In genomic region chr3:88635506-88636275, GRCm38 (mm10) we compare ENCODE assay signal across 22 mouse cellular contexts. TPM values are rescaled to one million over a fixed set of nuclear protein-coding genes. Genes with fewer than 3 reads are reported as not detected.
DNase-seq lines count a peak whose midpoint lies in the region; TF ChIP-seq lines count a peak whose summit lies in the region.
"Had no signal": no experiment of that assay in that cellular context is flagged by ENCODE, and none has a peak within 500 bp of the region (broad histone marks: within the 10 kb centered on the region; RNA-seq: fewer than 3 reads in every experiment).

No protein-coding gene starts in this region.

- TF ChIP-seq CTCF in gastrocnemius, adult 2 months (IDR thresholded peaks at IDR 0.05), result no peak
- no peak for TF ChIP-seq CTCF in layer of hippocampus, adult 2 months (conservative IDR thresholded peaks at IDR 0.05)
- TF ChIP-seq CTCF in kidney, adult 2 months (conservative IDR thresholded peaks at IDR 0.05; ENCODE audit: insufficient read depth, insufficient read length, low read depth, low read length), result no peak

- no peak for DNase-seq in gastrocnemius, adult 2 months
- DNase-seq in gastrocnemius, postnatal 4 days (ENCODE audit: low spot score in 2 of 2), result no peak
- no peak for DNase-seq in layer of hippocampus, adult 2 months (ENCODE audit: low spot score in 2 of 2)
- no peak for DNase-seq in layer of hippocampus, postnatal 14 days (ENCODE audit: low spot score in 2 of 2)
- peak; percentile 65 for DNase-seq in kidney, adult 2 months
- no peak for DNase-seq in spleen, adult 18-20 months
- DNase-seq in thymus, postnatal 10 days (ENCODE audit: low spot score in 2 of 2), result no peak
- DNase-seq: adrenal gland, postnatal 25 days; cerebellum, postnatal 25 days; gastrocnemius, postnatal 10 days; liver, postnatal 0 days; midbrain, embryonic 14.5 days; retina, postnatal 1 day had no signal

- peak overlapping the region; percentile 53 for H3K27ac ChIP-seq in gastrocnemius, adult 2 months
- H3K27ac ChIP-seq in layer of hippocampus, adult 2 months, result peak overlapping the region; percentile 39; the same call in 1 of the 2 replicates
- no peak overlapping the region for H3K27ac ChIP-seq in kidney, adult 2 months (ENCODE audit: insufficient read depth, low read depth, low read length)
- H3K27ac ChIP-seq: embryonic facial prominence, embryonic 12.5 days; forebrain, embryonic 13.5 days; hindbrain, embryonic 13.5 days; macrophage; neural tube, embryonic 12.5 days had no signal

- H3K4me2 ChIP-seq in myocyte (ENCODE audit: low read depth), result peak overlapping the region; percentile 32
- H3K4me2 ChIP-seq: embryonic facial prominence, embryonic 12.5 days; forebrain, embryonic 13.5 days; hindbrain, embryonic 13.5 days; neural tube, embryonic 12.5 days had no signal

- intact Hi-C loops in gastrocnemius, adult 2 months (cut with DNase I), result no loop called here

- H3ac ChIP-seq in myocyte (ENCODE audit: control insufficient read depth, insufficient read length), result no peak overlapping the region

- WGBS in kidney, adult 2 months, result 69% methylated on average over 19 of the region's 19 CpGs

- no peak for TF ChIP-seq POLR2A in kidney, adult 2 months (IDR thresholded peaks at IDR 0.05; ENCODE audit: low read depth, low read length)
- no peak for TF ChIP-seq POLR2A in myocyte (IDR thresholded peaks at IDR 0.05; ENCODE audit: insufficient read length, low read depth)

- 0 out of 2 replicates have a peak, but pooled peaks cover 5% of the 10 kb centered on the region for H3K4me1 ChIP-seq in kidney, adult 2 months (ENCODE audit: control insufficient read depth, insufficient read depth, low read length)
- H3K4me1 ChIP-seq: embryonic facial prominence, embryonic 12.5 days; neural tube, embryonic 12.5 days had no signal

- H3K27me3 ChIP-seq in kidney, adult 2 months (replicated peaks; ENCODE audit: control insufficient read depth, insufficient read depth, low read length), result no peaks in the 10 kb centered on the region
- H3K27me3 ChIP-seq in myocyte (ENCODE audit: control insufficient read depth, insufficient read depth, insufficient read length), result no peaks in the 10 kb centered on the region
- H3K27me3 ChIP-seq: embryonic facial prominence, embryonic 12.5 days; forebrain, embryonic 13.5 days; hindbrain, embryonic 13.5 days; neural tube, embryonic 12.5 days had no signal

- H3K79me2 ChIP-seq in myocyte (ENCODE audit: control insufficient read depth, insufficient read depth), result peaks cover 45% of the 10 kb centered on the region

- no peak overlapping the region for H3K4me3 ChIP-seq in gastrocnemius, adult 2 months
- no peak overlapping the region for H3K4me3 ChIP-seq in layer of hippocampus, adult 2 months
- no peak overlapping the region for H3K4me3 ChIP-seq in kidney, adult 2 months (ENCODE audit: insufficient read depth, low read depth, low read length)
- H3K4me3 ChIP-seq in myocyte, result no peak overlapping the region
- H3K4me3 ChIP-seq: embryonic facial prominence, embryonic 12.5 days; forebrain, embryonic 13.5 days; hindbrain, embryonic 13.5 days; neural tube, embryonic 12.5 days had no signal

- peaks cover 20% of the 10 kb centered on the region for H3K36me3 ChIP-seq in kidney, adult 2 months (ENCODE audit: control insufficient read depth, insufficient read depth, low read length)
- peaks cover 93% of the 10 kb centered on the region for H3K36me3 ChIP-seq in myocyte (ENCODE audit: control insufficient read depth, insufficient read depth)

TF ChIP-seq in myocyte, 11 proteins besides CTCF, POLR2A, EP300 and RAD21:
- TF ChIP-seq MYOD1 (IDR thresholded peaks at IDR 0.05; ENCODE audit: control insufficient read depth in 1 of 3, insufficient read length in 2 of 3, low read depth in 2 of 3) (no peak), REST (IDR thresholded peaks at IDR 0.05; ENCODE audit: insufficient read depth, insufficient read length) (no peak), E2F4 (IDR thresholded peaks at IDR 0.05; ENCODE audit: insufficient read depth) (no peak), CEBPB (IDR thresholded peaks at IDR 0.05; ENCODE audit: insufficient read depth, poor library complexity, severe bottlenecking) (no peak)

RNA-seq across cellular contexts. Expression of gene Rxfp4, which starts 17.3 kb away (rescaled TPM):
- total RNA-seq in gastrocnemius, adult 2 months (2021), result not detected
- total RNA-seq in gastrocnemius, postnatal 4 days (2021), result not detected
- not detected for total RNA-seq in layer of hippocampus, adult 2 months (2021)
- total RNA-seq in layer of hippocampus, postnatal 14 days (2021), result not detected
- polyA plus RNA-seq in kidney, adult 2 months (2012; rRNA removed), result 0.06 TPM in 1 of 2 replicates, not detected in the other
- not detected for polyA plus RNA-seq in myocyte (2012; fragmentation: generic; extraction: Trizol)
- total RNA-seq: adrenal gland, postnatal 25 days; gastrocnemius, postnatal 10 days; left cerebral cortex, adult 18-20 months had no signal
- polyA plus RNA-seq: embryonic facial prominence, embryonic 12.5 days; forebrain, embryonic 13.5 days; hindbrain, embryonic 13.5 days; liver, postnatal 0 days; macrophage; midbrain, embryonic 14.5 days; neural tube, embryonic 12.5 days; testis, adult 2 months; urinary bladder, adult 2 months had no signal

RNA-seq across cellular contexts. Expression of gene Arhgef2, which starts 29.9 kb away (rescaled TPM):
- total RNA-seq in gastrocnemius, adult 2 months (2021), result 10 to 100 TPM; 22.4 to 24.7 TPM
- total RNA-seq in gastrocnemius, postnatal 4 days (2021), result 100 to 1,000 TPM; 161 to 166 TPM
- 100 to 1,000 TPM; 268 to 283 TPM for total RNA-seq in layer of hippocampus, adult 2 months (2021)
- total RNA-seq in layer of hippocampus, postnatal 14 days (2021), result 100 to 1,000 TPM; 258 to 259 TPM
- polyA plus RNA-seq in kidney, adult 2 months (2012; rRNA removed), result 74.5 and 80.7 TPM in 2 replicates
- 361 TPM for polyA plus RNA-seq in myocyte (2012; fragmentation: generic; extraction: Trizol)

RNA-seq across cellular contexts. Expression of gene Khdc4, which starts 49.9 kb away (rescaled TPM):
- total RNA-seq in gastrocnemius, adult 2 months (2021), result 10 to 100 TPM; 24.0 TPM
- total RNA-seq in gastrocnemius, postnatal 4 days (2021), result 10 to 100 TPM; 33.9 to 49.0 TPM
- total RNA-seq in layer of hippocampus, adult 2 months (2021), result 10 to 100 TPM; 55.1 to 55.5 TPM
- 10 to 100 TPM; 51.5 to 61.6 TPM for total RNA-seq in layer of hippocampus, postnatal 14 days (2021)
- 41.2 and 45.6 TPM in 2 replicates for polyA plus RNA-seq in kidney, adult 2 months (2012; rRNA removed)
- polyA plus RNA-seq in myocyte (2012; fragmentation: generic; extraction: Trizol), result 17.2 TPM

Comparison
In these comparisons a context has a peak if more than half of its experiments do, and no peak if none do; other contexts are left out.
1. RNA of gene Arhgef2, which starts 29.9 kb away (total RNA-seq): 268 to 283 TPM in layer of hippocampus, adult 2 months, 258 to 259 TPM in layer of hippocampus, postnatal 14 days and 161 to 166 TPM in gastrocnemius, postnatal 4 days; 22.4 to 24.7 TPM in gastrocnemius, adult 2 months; every median in the first group is over 4 times any median in the second.